Mouse (Mus musculus) adrenal gland, adult 18-20 months (tissue): ENCODE measurements around the gene Olfr1446. TPM values are rescaled to one million over a fixed set of nuclear protein-coding genes. Genes with fewer than 3 reads are reported as not detected.

Experiments used
- DNase-seq, 2 experiments: peaks; one replicate each; pipeline ENCODE4 v3.0.0; 2021 to 2022; ENCODE audit warnings: low spot score in 2 of 2
- long read RNA-seq, 2 experiments: library from polyadenylated mRNA; stranded (forward); transcript quantifications; one replicate each; pipeline ENCODE4 v2.0.0; 2021
- total RNA-seq, 2 experiments: library from RNA; stranded (reverse); gene quantifications; 1 replicate in 1 of 2; 2 replicates in 1 of 2; pipeline ENCODE4 v1.2.3; 2021

Olfr1446 gene
- total RNA-seq = not detected
- long read RNA-seq, experiment 1 = 0 reads
- long read RNA-seq, experiment 2 = 0 reads

- no peak for DNase-seq
These were observed at the start of gene Olfr1446 for GRCm38 (mm10) chr19:12893424-12893823. TSS of gene Olfr1446 (minus strand) at chr19:12893524.

GRCm38 (mm10) chr19:12930540-12930939 lies 37.2 kb upstream of the Olfr1446 start, which contains the start of gene Olfr1449:
TSS of gene Olfr1449 (plus strand) at chr19:12930840.
- no peak for DNase-seq

GRCm38 (mm10) chr19:12924319-12924718 lies 31.0 kb upstream of the Olfr1446 start, which contains the start of gene Olfr1448:
TSS of gene Olfr1448 (minus strand) at chr19:12924419.
- no peak for DNase-seq

- DNase-seq = no peak
These were observed 10.3 kb upstream of the Olfr1446 start, which contains the start of gene Olfr1447 for GRCm38 (mm10) chr19:12903643-12904042. TSS of gene Olfr1447 (minus strand) at chr19:12903743.

GRCm38 (mm10) chr19:12883555-12883954 lies 9.8 kb downstream of the Olfr1446 start, which contains the start of gene Olfr1445:
TSS of gene Olfr1445 (plus strand) at chr19:12883855.
- no peak for DNase-seq

- DNase-seq = no peak
These were observed 36.3 kb downstream of the Olfr1446 start, which contains the start of gene Olfr1444 for GRCm38 (mm10) chr19:12856983-12857382. TSS of gene Olfr1444 (plus strand) at chr19:12857283.

- no peak for DNase-seq
These were observed 46.9 kb downstream of the Olfr1446 start, which contains the start of gene Gm5244 for GRCm38 (mm10) chr19:12846382-12846781. TSS of gene Gm5244 (plus strand) at chr19:12846682.

GRCm38 (mm10) chr19:12838507-12838906 lies 54.8 kb downstream of the Olfr1446 start:
- no peak for DNase-seq

Other genes with a start within 250 kb of the Olfr1446 start
- not detected for gene Olfr1442, start 223.1 kb downstream of the Olfr1446 start, total RNA-seq
- not detected for gene Olfr1443, start 215.4 kb downstream of the Olfr1446 start, total RNA-seq
- gene Keg1, start 197.7 kb downstream of the Olfr1446 start, total RNA-seq = under 1 TPM in 1 of 2 experiments, not detected in 1; 0.60 TPM
- 1 to 10 TPM; 2.2 to 2.5 TPM for gene Cntf, start 127.9 kb downstream of the Olfr1446 start, total RNA-seq
- gene Zfp91, start 97.4 kb downstream of the Olfr1446 start, total RNA-seq = 10 to 100 TPM; 79.5 to 80.1 TPM
- 1 to 10 TPM; 2.1 to 4.1 TPM for gene Lpxn, start 97.3 kb downstream of the Olfr1446 start, total RNA-seq
- not detected for gene Gm5244, start 46.8 kb downstream of the Olfr1446 start, total RNA-seq
- not detected for gene Olfr1444, start 36.2 kb downstream of the Olfr1446 start, total RNA-seq
- not detected for gene Olfr1445, start 9.7 kb downstream of the Olfr1446 start, total RNA-seq
- not detected for gene Olfr1447, start 10.2 kb upstream of the Olfr1446 start, total RNA-seq
- gene Olfr1448, start 30.9 kb upstream of the Olfr1446 start, total RNA-seq = not detected
- gene Olfr1449, start 37.3 kb upstream of the Olfr1446 start, total RNA-seq = not detected
- not detected for gene Olfr1450, start 56.7 kb upstream of the Olfr1446 start, total RNA-seq
- not detected for gene Olfr1451, start 101.5 kb upstream of the Olfr1446 start, total RNA-seq
- gene Olfr1453, start 134.8 kb upstream of the Olfr1446 start, total RNA-seq = not detected
- not detected for gene Olfr1454, start 167.1 kb upstream of the Olfr1446 start, total RNA-seq
- not detected for gene Olfr1457, start 204.4 kb upstream of the Olfr1446 start, total RNA-seq
- gene Olfr1458, start 213.3 kb upstream of the Olfr1446 start, total RNA-seq = not detected